Mouse (Mus musculus) bone marrow macrophage, adult 2 months (primary cell): ENCODE data around the gene Rest. TPM values are rescaled to one million over a fixed set of nuclear protein-coding genes. Genes with fewer than 3 reads are reported as not detected.
A peak's percentile ranks its signal among the peaks of the same experiment; 100 is the strongest.

Experiments used
- H3K27ac ChIP-seq: 2 replicates; pipeline ENCODE4 v1.5.1; 2012; ENCODE audit warnings: low read depth, low read length; ENCODE audit not compliant: insufficient read depth
- H3K4me1 ChIP-seq: 2 replicates; pipeline ENCODE4 v1.6.1; 2012; ENCODE audit warnings: low read length; ENCODE audit not compliant: control insufficient read depth, insufficient read depth
- H3K4me3 ChIP-seq: 2 replicates; pipeline ENCODE4 v1.5.1; 2012; ENCODE audit warnings: mild to moderate bottlenecking, low read length, moderate library complexity; ENCODE audit not compliant: insufficient read depth
- CTCF ChIP-seq: IDR thresholded peaks from 2 replicates; pipeline ENCODE4 v1.5.1; 2012; ENCODE audit warnings: low read depth, mild to moderate bottlenecking, low read length, moderate library complexity
- POLR2A ChIP-seq: IDR thresholded peaks from 2 replicates; pipeline ENCODE4 v1.6.1; 2012; ENCODE audit warnings: mild to moderate bottlenecking, low read depth, low read length, borderline replicate concordance
- polyA plus RNA-seq: library from polyadenylated mRNA; stranded (reverse); fragments of >200 nt; gene quantifications from 2 replicates; pipeline ENCODE4 v1.2.4, GENCODE M21; 2012; ENCODE audit not compliant: missing spikeins, insufficient read depth, insufficient read length

Rest gene
- polyA plus RNA-seq, 1 experiment, result 16.6 TPM

DNA sequence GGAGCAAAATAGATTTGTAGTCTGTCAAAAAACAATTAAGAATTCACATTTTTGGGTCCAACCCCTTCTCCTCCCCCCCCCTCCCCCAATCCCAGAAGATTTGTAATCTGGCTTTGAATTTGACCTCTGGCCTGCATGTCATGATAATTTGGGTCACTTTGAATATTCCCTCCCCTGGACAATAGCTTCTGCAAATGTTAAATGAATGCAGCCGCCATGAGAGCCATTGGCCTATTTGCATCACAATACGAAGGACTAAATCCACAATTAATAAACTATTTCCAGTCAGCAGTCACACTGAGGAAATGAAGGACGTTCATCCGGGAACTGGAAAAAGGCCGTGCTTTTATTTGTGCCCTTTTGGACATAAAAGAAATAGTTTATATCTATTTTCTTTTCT, 3.2 kb upstream of the Rest start:
- TF ChIP-seq CTCF (no peak), POLR2A (no peak)
- Histone ChIP-seq H3K27ac (no peak overlapping the region), H3K4me3 (no peak overlapping the region), H3K4me1 (peaks cover 7% of the 10 kb centered on the region)

DNA sequence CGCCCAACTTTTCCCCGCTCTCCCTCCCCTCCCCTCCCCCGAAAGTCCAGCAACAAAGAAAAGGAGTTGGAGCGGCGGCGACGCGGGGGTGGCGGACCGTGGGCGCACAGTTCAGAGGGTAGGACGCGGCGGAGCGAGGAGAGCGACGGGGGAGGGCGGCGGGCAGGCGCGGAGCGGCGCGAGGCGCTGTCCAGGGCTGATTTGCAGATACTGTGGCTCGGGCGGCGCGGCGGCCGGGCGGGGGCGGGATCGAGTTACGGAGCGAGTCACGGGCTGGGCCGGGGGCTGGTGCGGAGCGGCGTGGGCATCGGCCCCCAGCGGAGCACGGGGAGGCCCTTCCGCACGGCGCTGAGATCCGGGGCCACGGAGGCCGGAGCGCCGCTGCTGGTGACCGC, 377 bp downstream of the Rest start:
- TF ChIP-seq CTCF (no peak), POLR2A (no peak)
- peaks cover 13% of the 10 kb centered on the region for H3K4me1 ChIP-seq
- peak overlapping the region; percentile 75 for H3K4me3 ChIP-seq
- H3K27ac ChIP-seq, result peak overlapping the region; percentile 52

DNA sequence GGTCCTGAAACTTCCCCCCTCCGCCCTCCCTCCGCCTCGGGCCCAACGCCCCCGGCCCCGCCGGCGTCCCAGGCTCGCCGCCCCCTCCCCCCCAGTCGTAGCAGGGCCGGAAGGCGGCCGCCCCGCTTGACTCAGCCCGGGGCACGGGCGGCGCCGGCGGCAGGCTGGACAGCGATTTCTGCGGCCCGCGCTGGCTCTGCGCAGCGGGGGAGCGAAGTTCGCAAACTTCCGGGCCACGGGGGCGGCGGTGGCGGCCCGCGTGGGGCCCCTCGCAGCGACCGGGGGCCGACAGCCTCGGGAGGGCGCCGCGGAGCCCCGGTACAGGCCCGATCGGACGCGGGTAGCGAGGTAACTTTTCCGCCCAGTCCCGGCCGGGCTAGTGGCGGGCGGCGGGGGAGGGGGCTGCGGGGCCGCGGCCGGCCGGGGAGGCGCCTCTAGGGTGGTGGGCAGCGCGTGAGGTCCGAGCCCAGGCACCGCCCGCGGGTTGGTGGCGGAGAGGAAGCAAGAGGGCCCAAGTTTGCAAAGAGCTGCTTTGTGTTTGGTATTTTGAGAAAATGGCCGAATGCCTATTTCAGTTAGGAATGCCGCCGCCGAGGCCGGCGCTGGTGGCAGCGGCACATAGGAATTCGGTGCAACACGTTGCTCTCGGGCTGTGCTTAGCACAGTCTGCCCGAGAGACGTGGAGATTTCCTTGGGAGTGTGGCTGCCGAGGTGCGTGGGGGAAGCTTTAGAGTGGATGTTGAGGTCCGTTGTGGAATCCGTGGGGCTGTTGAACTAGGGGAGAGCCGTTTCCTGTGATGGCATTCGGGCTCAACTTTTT, 985 bp downstream of the Rest start:
- TF ChIP-seq POLR2A (no peak), CTCF (no peak)
- Histone ChIP-seq H3K27ac (peak overlapping the region; percentile 71), H3K4me3 (peak overlapping the region; percentile 75), H3K4me1 (peaks cover 13% of the 10 kb centered on the region)

DNA sequence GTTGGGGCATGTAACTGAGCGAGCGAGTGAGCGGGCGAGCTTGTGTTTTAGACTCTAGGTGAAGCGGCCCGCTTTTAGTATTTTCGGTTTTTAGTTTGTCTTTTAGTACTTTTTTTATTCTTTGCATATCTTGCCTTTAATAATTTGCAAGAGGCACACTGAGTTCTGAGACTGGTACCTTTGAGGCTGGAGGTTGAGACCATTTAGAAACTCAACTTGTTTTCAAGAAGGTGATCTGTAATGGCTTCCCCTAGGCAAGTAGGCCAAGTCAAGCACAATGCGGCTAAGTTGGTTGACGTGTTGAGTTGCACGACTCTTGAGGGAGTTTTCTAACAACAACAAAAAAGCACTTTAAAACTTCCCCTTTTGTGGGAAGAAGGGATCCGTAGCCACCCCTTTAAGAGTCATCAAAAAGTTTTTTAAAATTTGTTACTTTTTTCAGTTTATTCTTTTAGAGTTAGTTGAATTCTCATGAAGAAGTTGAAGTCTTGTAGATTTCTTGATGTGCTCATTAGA, 1.7 kb downstream of the Rest start:
- peak overlapping the region; percentile 71 for H3K27ac ChIP-seq
- TF ChIP-seq CTCF, result no peak
- TF ChIP-seq POLR2A, result no peak
- H3K4me3 ChIP-seq, result peak overlapping the region; percentile 75
- H3K4me1 ChIP-seq, result peaks cover 13% of the 10 kb centered on the region

DNA sequence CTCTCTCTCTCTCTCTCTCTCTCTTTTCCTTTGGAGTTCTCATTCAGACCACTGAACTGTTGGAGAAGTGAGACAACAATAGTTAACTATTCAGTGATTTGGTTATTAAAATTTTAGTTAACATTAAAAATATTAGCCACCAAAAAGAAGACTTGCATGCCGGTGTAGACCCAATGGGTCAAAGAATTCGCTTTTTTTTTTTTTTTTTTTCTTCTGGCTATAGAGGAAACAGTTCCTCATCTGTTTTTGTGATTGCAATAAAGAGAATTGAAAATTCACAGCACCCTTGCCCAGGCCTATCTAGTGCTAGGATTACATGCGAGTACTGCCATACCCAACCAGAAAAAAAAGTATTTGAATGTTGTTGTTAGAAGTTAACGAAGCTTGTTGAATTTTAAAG, 2.1 kb downstream of the Rest start:
- peak overlapping the region; percentile 75; the same call in 1 of the 2 replicates for H3K4me3 ChIP-seq
- peaks cover 13% of the 10 kb centered on the region for H3K4me1 ChIP-seq
- H3K27ac ChIP-seq, result no peak overlapping the region
- TF ChIP-seq POLR2A (no peak), CTCF (no peak)

DNA sequence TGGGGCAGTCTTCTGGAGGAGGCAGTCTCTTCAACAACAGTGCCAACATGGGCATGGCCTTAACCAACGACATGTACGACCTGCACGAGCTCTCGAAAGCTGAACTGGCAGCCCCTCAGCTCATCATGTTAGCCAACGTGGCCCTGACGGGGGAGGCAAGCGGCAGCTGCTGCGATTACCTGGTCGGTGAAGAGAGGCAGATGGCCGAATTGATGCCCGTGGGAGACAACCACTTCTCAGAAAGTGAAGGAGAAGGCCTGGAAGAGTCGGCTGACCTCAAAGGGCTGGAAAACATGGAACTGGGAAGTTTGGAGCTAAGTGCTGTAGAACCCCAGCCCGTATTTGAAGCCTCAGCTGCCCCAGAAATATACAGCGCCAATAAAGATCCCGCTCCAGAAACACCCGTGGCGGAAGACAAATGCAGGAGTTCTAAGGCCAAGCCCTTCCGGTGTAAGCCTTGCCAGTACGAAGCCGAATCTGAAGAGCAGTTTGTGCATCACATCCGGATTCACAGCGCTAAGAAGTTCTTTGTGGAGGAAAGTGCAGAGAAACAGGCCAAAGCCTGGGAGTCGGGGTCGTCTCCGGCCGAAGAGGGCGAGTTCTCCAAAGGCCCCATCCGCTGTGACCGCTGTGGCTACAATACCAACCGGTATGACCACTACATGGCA, 2.8 kb downstream of the Rest start:
- Histone ChIP-seq H3K4me1 (peaks cover 15% of the 10 kb centered on the region), H3K4me3 (no peak overlapping the region), H3K27ac (no peak overlapping the region)
- TF ChIP-seq CTCF (no peak), POLR2A (no peak)

DNA sequence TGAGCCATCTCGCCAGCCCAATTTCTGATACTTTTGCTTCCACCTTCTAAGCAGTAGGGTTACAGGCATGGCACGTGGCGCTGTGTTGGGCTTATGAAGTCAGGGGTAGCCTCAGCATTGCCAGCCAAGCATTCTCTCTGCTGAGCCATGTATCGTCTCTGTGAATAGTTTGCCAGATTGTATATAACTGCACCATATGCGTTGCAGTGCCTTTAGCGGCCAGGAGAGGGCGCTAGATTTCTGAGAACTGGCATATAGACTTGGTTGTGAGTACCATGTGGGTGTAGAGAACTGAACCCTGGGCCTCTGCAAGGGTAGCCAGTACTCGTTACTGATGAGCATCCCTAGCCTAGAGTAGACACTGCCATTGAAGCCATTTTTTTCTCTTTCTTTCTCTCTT, 4.1 kb downstream of the Rest start:
- Histone ChIP-seq H3K4me3 (no peak overlapping the region), H3K27ac (no peak overlapping the region), H3K4me1 (peaks cover 16% of the 10 kb centered on the region)
- TF ChIP-seq POLR2A, result no peak
- peak; percentile 37; the same call in 1 of the 2 replicates for TF ChIP-seq CTCF

DNA sequence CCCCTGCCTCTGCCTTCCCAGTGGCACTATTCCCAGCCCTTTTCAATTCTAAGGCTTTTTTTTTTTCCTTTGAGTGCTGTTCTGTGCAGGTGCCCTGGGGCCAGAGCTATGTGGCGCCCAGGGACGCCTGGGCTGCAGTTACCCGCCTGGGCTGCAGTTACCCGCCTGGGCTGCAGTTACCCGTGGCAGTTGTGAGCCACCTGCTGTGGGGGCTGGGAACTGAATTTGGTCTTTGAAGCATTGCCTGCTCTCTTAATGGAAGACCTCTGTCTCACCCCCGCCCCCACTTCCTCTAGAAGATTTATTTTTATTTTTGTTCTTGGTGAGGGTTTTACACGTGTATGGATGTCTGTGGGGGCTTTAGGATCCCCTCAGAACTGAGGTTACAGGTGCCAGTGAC, 7.9 kb downstream of the Rest start:
- peaks cover 9% of the 10 kb centered on the region for H3K4me1 ChIP-seq

DNA sequence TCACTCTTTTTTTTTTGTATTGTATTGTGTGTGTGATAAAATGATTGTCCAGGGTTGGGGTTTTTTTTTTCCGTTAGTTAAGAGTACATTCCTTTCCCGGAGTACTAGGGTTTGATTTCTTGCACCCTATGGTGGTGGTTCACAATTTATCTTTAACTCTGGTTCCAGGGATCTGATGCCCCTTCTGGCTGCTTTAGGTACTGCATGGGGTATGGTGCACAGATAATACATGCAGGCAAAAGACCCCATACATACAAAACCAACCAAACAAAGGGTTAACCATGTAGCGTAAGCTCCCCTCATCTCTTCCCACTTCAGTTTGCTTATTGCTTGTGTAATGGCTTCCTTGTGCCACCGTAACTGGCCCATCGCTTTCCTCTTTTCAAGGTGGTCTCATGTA, 10.7 kb downstream of the Rest start:
- H3K4me3 ChIP-seq, result no peak overlapping the region
- no peak for TF ChIP-seq POLR2A
- no peak for TF ChIP-seq CTCF
- no peak overlapping the region for H3K27ac ChIP-seq
- H3K4me1 ChIP-seq, result peaks cover 7% of the 10 kb centered on the region

More for the DNA sequence above, 7.9 kb downstream of the Rest start:
- Histone ChIP-seq H3K27ac (no peak overlapping the region), H3K4me3 (no peak overlapping the region)
- TF ChIP-seq CTCF (no peak), POLR2A (no peak)

DNA sequence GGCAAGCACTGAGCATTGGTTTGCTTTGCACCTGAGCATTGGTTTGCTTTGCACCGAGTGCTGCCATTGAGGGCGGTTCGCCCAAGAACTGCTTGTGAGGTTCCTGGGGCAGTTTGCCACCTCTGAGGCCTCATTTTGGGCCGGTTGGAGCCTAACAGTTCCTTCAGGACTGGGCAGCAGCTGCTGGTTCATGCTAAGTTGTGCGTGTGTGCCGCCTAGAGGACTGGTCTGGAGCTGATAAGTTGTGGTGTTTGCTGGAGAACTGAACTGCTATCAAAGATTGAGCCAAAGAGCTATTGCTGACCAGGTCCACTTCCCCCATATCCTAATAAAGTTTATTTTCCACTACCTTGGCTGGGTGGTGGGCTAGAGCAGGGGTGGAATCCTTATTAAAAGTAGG, 11.9 kb downstream of the Rest start:
- peaks cover 7% of the 10 kb centered on the region for H3K4me1 ChIP-seq
- no peak overlapping the region for H3K4me3 ChIP-seq
- H3K27ac ChIP-seq, result no peak overlapping the region
- TF ChIP-seq POLR2A, result no peak
